Mouse (Mus musculus): ENCODE results near the gene Osbpl3.

Osbpl3 gene

GRCm38 (mm10) chr6:50403524-50403923 lies 52.5 kb downstream of the Osbpl3 start:
- DNase-seq (ENCODE audit: low spot score): no peak

GRCm38 (mm10) chr6:50402872-50403271 lies 53.1 kb downstream of the Osbpl3 start:
- no peak for DNase-seq (ENCODE audit: low spot score)

- no peak for DNase-seq (ENCODE audit: low spot score)
Measured at GRCm38 (mm10) chr6:50400234-50400633, 55.8 kb downstream of the Osbpl3 start.

GRCm38 (mm10) chr6:50399427-50400195 lies 56.4 kb downstream of the Osbpl3 start:
- no peak for DNase-seq (ENCODE audit: low spot score)

GRCm38 (mm10) chr6:50398324-50398723 lies 57.7 kb downstream of the Osbpl3 start:
- no peak for DNase-seq (ENCODE audit: low spot score)

- no peak for DNase-seq (ENCODE audit: low spot score)
Measured at GRCm38 (mm10) chr6:50397116-50397515, 58.9 kb downstream of the Osbpl3 start.

GRCm38 (mm10) chr6:50395641-50396312 lies 60.2 kb downstream of the Osbpl3 start:
- DNase-seq (ENCODE audit: low spot score): no peak

GRCm38 (mm10) chr6:50394432-50394831 lies 61.6 kb downstream of the Osbpl3 start:
- DNase-seq (ENCODE audit: low spot score): no peak

- no peak for DNase-seq (ENCODE audit: low spot score)
Measured at GRCm38 (mm10) chr6:50393960-50394359, 62.0 kb downstream of the Osbpl3 start.

GRCm38 (mm10) chr6:50391951-50392350 lies 64.0 kb downstream of the Osbpl3 start:
- no peak for DNase-seq (ENCODE audit: low spot score)

- DNase-seq (ENCODE audit: low spot score): no peak
Measured at GRCm38 (mm10) chr6:50390313-50390712, 65.7 kb downstream of the Osbpl3 start.

GRCm38 (mm10) chr6:50387629-50388028 lies 68.4 kb downstream of the Osbpl3 start:
- no peak for DNase-seq (ENCODE audit: low spot score)

GRCm38 (mm10) chr6:50386497-50386896 lies 69.5 kb downstream of the Osbpl3 start:
- DNase-seq (ENCODE audit: low spot score): no peak

- no peak for DNase-seq (ENCODE audit: low spot score)
Measured at GRCm38 (mm10) chr6:50385451-50386013, 70.5 kb downstream of the Osbpl3 start.

- no peak for DNase-seq (ENCODE audit: low spot score)
Measured at GRCm38 (mm10) chr6:50382711-50383110, 73.3 kb downstream of the Osbpl3 start.

GRCm38 (mm10) chr6:50382196-50382595 lies 73.8 kb downstream of the Osbpl3 start:
- DNase-seq (ENCODE audit: low spot score): no peak

GRCm38 (mm10) chr6:50381504-50382091 lies 74.4 kb downstream of the Osbpl3 start:
- no peak for DNase-seq (ENCODE audit: low spot score)

- no peak for DNase-seq (ENCODE audit: low spot score)
Measured at GRCm38 (mm10) chr6:50379740-50380139, 76.3 kb downstream of the Osbpl3 start.

GRCm38 (mm10) chr6:50379136-50379535 lies 76.9 kb downstream of the Osbpl3 start:
- DNase-seq (ENCODE audit: low spot score): no peak

- DNase-seq (ENCODE audit: low spot score): no peak
Measured at GRCm38 (mm10) chr6:50377742-50378720, 78.0 kb downstream of the Osbpl3 start.

GRCm38 (mm10) chr6:50376684-50377083 lies 79.3 kb downstream of the Osbpl3 start:
- no peak for DNase-seq (ENCODE audit: low spot score)

All from urinary bladder, postnatal 25 days (tissue).